In genomic region chr5:33704945-33705611, GRCm38 (mm10) we compare ENCODE assay signal across 8 mouse cellular contexts. TPM values are rescaled to one million over a fixed set of nuclear protein-coding genes. Genes with fewer than 3 reads are reported as not detected.
DNase-seq lines count a peak whose midpoint lies in the region; ATAC-seq lines count a peak whose summit lies in the region.

No protein-coding gene starts in this region.

- DNase-seq in cerebellum, adult 9-10 months = peak; percentile 29
- DNase-seq in retina, postnatal 1 day = peak; percentile 59
- DNase-seq in retina, embryonic 14.5 days (ENCODE audit: low spot score) = no peak
- peak; percentile 39 to 54 for DNase-seq in left cerebral cortex, postnatal 14 days (ENCODE audit: low spot score in 2 of 2)
- DNase-seq in right cerebral cortex, postnatal 25 days = peak; percentile 39
- no peak for DNase-seq in spleen, postnatal 10 days (ENCODE audit: low spot score in 2 of 2)

- ATAC-seq in cerebellum, adult (ENCODE audit: insufficient number of reproducible peaks, low FRiP score, low TSS enrichment) = no peak
- ATAC-seq in CD4-positive, CD25-positive, alpha-beta regulatory T cell, adult 4 months = no peak

- intact Hi-C loops in left cerebral cortex, postnatal 14 days (cut with DNase I) = no loop called here

RNA-seq across cellular contexts. Expression of gene Fgfr3, which starts 16.4 kb away (rescaled TPM):
- total RNA-seq in left cerebral cortex, postnatal 14 days (2021) = 100 to 1,000 TPM; 109 to 111 TPM
- not detected for polyA plus RNA-seq in CD4-positive, CD25-positive, alpha-beta regulatory T cell, adult 4 months (2017; shearing (Covaris generic))

RNA-seq across cellular contexts. Expression of gene Tmem129, which starts 46.9 kb away (rescaled TPM):
- 10 to 100 TPM; 24.9 to 26.7 TPM for total RNA-seq in left cerebral cortex, postnatal 14 days (2021)
- 10 to 100 TPM; 33.7 to 42.9 TPM for polyA plus RNA-seq in CD4-positive, CD25-positive, alpha-beta regulatory T cell, adult 4 months (2017; shearing (Covaris generic))

RNA-seq across cellular contexts. Expression of gene Tacc3, which starts 47.1 kb away (rescaled TPM):
- 10 to 100 TPM in 1 of 2 experiments, 1 to 10 TPM in 1; 9.1 to 11.2 TPM for total RNA-seq in left cerebral cortex, postnatal 14 days (2021)
- polyA plus RNA-seq in CD4-positive, CD25-positive, alpha-beta regulatory T cell, adult 4 months (2017; shearing (Covaris generic)) = 10 to 100 TPM; 18.2 to 32.2 TPM

RNA-seq across cellular contexts. Expression of gene Slbp, which starts 52.7 kb away (rescaled TPM):
- total RNA-seq in left cerebral cortex, postnatal 14 days (2021) = 10 to 100 TPM; 23.6 to 27.7 TPM
- 100 to 1,000 TPM; 123 to 141 TPM for polyA plus RNA-seq in CD4-positive, CD25-positive, alpha-beta regulatory T cell, adult 4 months (2017; shearing (Covaris generic))

Comparison
In these comparisons a context has a peak if more than half of its experiments do, and no peak if none do; other contexts are left out.
1. DNase-seq: peak in cerebellum, adult 9-10 months (single experiment), retina, postnatal 1 day (single experiment), left cerebral cortex, postnatal 14 days (2 of 2) and right cerebral cortex, postnatal 25 days (single experiment); none in retina, embryonic 14.5 days (single experiment) and spleen, postnatal 10 days (0 of 2).